Mouse (Mus musculus) CH12F3 (cell line): ENCODE data around the gene Syvn1.

Experiments used
- in situ Hi-C: fragments of 300-500 bp; cut with MboI; formaldehyde crosslinking; loops from 2 replicates; pipeline ENCODE4 v1.14.3; 2020; ENCODE audit warnings: low sequenced_read_pairs

Gene Syvn1

GRCm38 (mm10) chr19:6067011-6067723, 20.8 kb downstream of the Syvn1 start:
- in situ Hi-C loops = no loop called here

GRCm38 (mm10) chr19:6067724-6068415, 21.5 kb downstream of the Syvn1 start, which contains the start of gene Tm7sf2:
Tm7sf2 (minus strand) TSS chr19:6068373.
- in situ Hi-C loops = no loop called here

- in situ Hi-C loops = no loop called here
Observed at GRCm38 (mm10) chr19:6068951-6069350, 22.6 kb downstream of the Syvn1 start.

GRCm38 (mm10) chr19:6069851-6070250, 23.5 kb downstream of the Syvn1 start:
- in situ Hi-C loops = no loop called here

- in situ Hi-C loops = no loop called here
Observed at GRCm38 (mm10) chr19:6070571-6071250, 24.3 kb downstream of the Syvn1 start.

- in situ Hi-C loops = no loop called here
Observed at GRCm38 (mm10) chr19:6071261-6071660, 24.9 kb downstream of the Syvn1 start.

GRCm38 (mm10) chr19:6073889-6074288, 27.5 kb downstream of the Syvn1 start:
- in situ Hi-C loops = no loop called here

- in situ Hi-C loops = no loop called here
Observed at GRCm38 (mm10) chr19:6076564-6077393, 30.4 kb downstream of the Syvn1 start, which contains the start of gene Vps51. Vps51 (minus strand) TSS chr19:6077231.

- in situ Hi-C loops = no loop called here
Observed at GRCm38 (mm10) chr19:6079983-6080480, 33.7 kb downstream of the Syvn1 start, which contains the start of gene Tmem262. Tmem262 (plus strand) TSS chr19:6080033.

- in situ Hi-C loops = no loop called here
Observed at GRCm38 (mm10) chr19:6082156-6082555, 35.8 kb downstream of the Syvn1 start, which contains the start of gene Gm28374. Gm28374 (minus strand) TSS chr19:6082256.

GRCm38 (mm10) chr19:6084478-6085248, 38.3 kb downstream of the Syvn1 start, which contains the start of the genes Zfpl1 and Cdca5:
Zfpl1 (minus strand) TSS chr19:6084956.
Cdca5 (plus strand) TSS chr19:6084983.
- in situ Hi-C loops = no loop called here

- in situ Hi-C loops = no loop called here
Observed at GRCm38 (mm10) chr19:6085417-6085879, 39.1 kb downstream of the Syvn1 start.

- in situ Hi-C loops = no loop called here
Observed at GRCm38 (mm10) chr19:6088841-6089240, 42.5 kb downstream of the Syvn1 start.

- in situ Hi-C loops = no loop called here
Observed at GRCm38 (mm10) chr19:6094119-6094518, 47.7 kb downstream of the Syvn1 start, which contains the start of gene AC131692.1. AC131692.1 (plus strand) TSS chr19:6094419.

GRCm38 (mm10) chr19:6097847-6098246, 51.5 kb downstream of the Syvn1 start:
- in situ Hi-C loops = no loop called here

- in situ Hi-C loops = no loop called here
Observed at GRCm38 (mm10) chr19:6101186-6101585, 54.8 kb downstream of the Syvn1 start.

GRCm38 (mm10) chr19:6102169-6102853, 55.9 kb downstream of the Syvn1 start:
- in situ Hi-C loops = no loop called here
